Mouse (Mus musculus) heart, postnatal 25 days (tissue): ENCODE results near the gene Samd13. TPM values are rescaled to one million over a fixed set of nuclear protein-coding genes. Genes with fewer than 3 reads are reported as not detected.
A peak's percentile ranks its signal among the peaks of the same experiment; 100 is the strongest.

Source experiments
- DNase-seq: peaks from one replicate; pipeline ENCODE4 v3.0.0; 2022; ENCODE audit warnings: low spot score
- intact Hi-C: fragments of 180-260 bp; cut with DNase I; formaldehyde crosslinking; loops from one replicate; pipeline ENCODE4 v1.15.1; 2025
- total RNA-seq, 2 experiments: library from RNA; stranded (reverse); gene quantifications; 2 replicates each; pipeline ENCODE4 v1.2.3; 2021

Samd13 gene
- total RNA-seq, 2 experiments from 2014 or later: 2.5 to 2.9 TPM

GRCm38 (mm10) chr3:146676193-146676592 lies 9.2 kb downstream of the Samd13 start:
- intact Hi-C loops: no loop called here
- DNase-seq: no peak

GRCm38 (mm10) chr3:146675101-146675500 lies 10.3 kb downstream of the Samd13 start:
- intact Hi-C loops: no loop called here
- DNase-seq: no peak

GRCm38 (mm10) chr3:146671121-146671520 lies 14.3 kb downstream of the Samd13 start:
- intact Hi-C loops: no loop called here
- no peak for DNase-seq

- intact Hi-C loops: no loop called here
- no peak for DNase-seq
Observed at GRCm38 (mm10) chr3:146661907-146662306, 23.5 kb downstream of the Samd13 start.

- DNase-seq: no peak
- intact Hi-C loops: no loop called here
Observed at GRCm38 (mm10) chr3:146661001-146661400, 24.4 kb downstream of the Samd13 start.

GRCm38 (mm10) chr3:146659321-146659720 lies 26.1 kb downstream of the Samd13 start:
- intact Hi-C loops: no loop called here
- DNase-seq: no peak

- intact Hi-C loops: no loop called here
- no peak for DNase-seq
Observed at GRCm38 (mm10) chr3:146658061-146658639, 27.2 kb downstream of the Samd13 start.

- no peak for DNase-seq
- intact Hi-C loops: no loop called here
Observed at GRCm38 (mm10) chr3:146657433-146657832, 28.0 kb downstream of the Samd13 start.

GRCm38 (mm10) chr3:146655111-146655577 lies 30.2 kb downstream of the Samd13 start:
- no peak for DNase-seq
- intact Hi-C loops: no loop called here

GRCm38 (mm10) chr3:146653692-146654091 lies 31.7 kb downstream of the Samd13 start:
- intact Hi-C loops: no loop called here
- DNase-seq: no peak

- no peak for DNase-seq
- intact Hi-C loops: no loop called here
Observed at GRCm38 (mm10) chr3:146652431-146652830, 33.0 kb downstream of the Samd13 start.

GRCm38 (mm10) chr3:146651217-146651616 lies 34.2 kb downstream of the Samd13 start, which contains the start of gene 4930503B20Rik:
TSS of gene 4930503B20Rik (minus strand) at chr3:146651317.
- intact Hi-C loops: no loop called here
- DNase-seq: no peak

- no peak for DNase-seq
Observed at GRCm38 (mm10) chr3:146650716-146651115, 34.7 kb downstream of the Samd13 start.

GRCm38 (mm10) chr3:146649311-146649894 lies 36.0 kb downstream of the Samd13 start:
- intact Hi-C loops: no loop called here
- DNase-seq: no peak

More at GRCm38 (mm10) chr3:146650716-146651115, 34.7 kb downstream of the Samd13 start:
- intact Hi-C loops: no loop called here

- intact Hi-C loops: no loop called here
- DNase-seq: no peak
Observed at GRCm38 (mm10) chr3:146641818-146642427, 43.5 kb downstream of the Samd13 start.

GRCm38 (mm10) chr3:146632506-146632905 lies 52.9 kb downstream of the Samd13 start:
- no peak for DNase-seq
- intact Hi-C loops: no loop called here

- intact Hi-C loops: no loop called here
Observed at GRCm38 (mm10) chr3:146628227-146628982, 57.0 kb downstream of the Samd13 start.

GRCm38 (mm10) chr3:146625766-146626165 lies 59.6 kb downstream of the Samd13 start:
- intact Hi-C loops: no loop called here

More at GRCm38 (mm10) chr3:146628227-146628982, 57.0 kb downstream of the Samd13 start:
- no peak for DNase-seq

GRCm38 (mm10) chr3:146621966-146622365 lies 63.4 kb downstream of the Samd13 start:
- intact Hi-C loops: no loop called here
- no peak for DNase-seq

More at GRCm38 (mm10) chr3:146625766-146626165, 59.6 kb downstream of the Samd13 start:
- DNase-seq: no peak

- DNase-seq: peak; percentile 4
- intact Hi-C loops: no loop called here
Observed at GRCm38 (mm10) chr3:146620555-146621249, 64.7 kb downstream of the Samd13 start.
